Mouse (Mus musculus): ENCODE results near the gene Fbxo31. TPM values are rescaled to one million over a fixed set of nuclear protein-coding genes. Genes with fewer than 3 reads are reported as not detected.

Fbxo31 gene
- polyA plus RNA-seq, 1 experiment from 2014 or later = 20.0 TPM

GRCm38 (mm10) chr8:121562941-121563351, 15.7 kb downstream of the Fbxo31 start:
- Histone ChIP-seq H3K4me3 (ENCODE audit: low read depth, low read length) (no peak overlapping the region), H3K4me1 (ENCODE audit: control insufficient read depth, insufficient read depth, low read length) (0 out of 2 replicates have a peak, but pooled peaks cover 5% of the 10 kb centered on the region), H3K4me2 (ENCODE audit: low read depth) (no peak overlapping the region), H3K9me3 (ENCODE audit: control insufficient read depth, low read length) (no peaks in the 10 kb centered on the region), H3K9ac (ENCODE audit: low read length) (no peak overlapping the region; the same call in 1 of the 2 replicates), H3K27ac (ENCODE audit: low read depth, low read length) (no peak overlapping the region), H3K27me3 (ENCODE audit: control insufficient read depth, insufficient read depth, low read length) (no peaks in the 10 kb centered on the region), H3K36me3 (ENCODE audit: control insufficient read depth, insufficient read depth, low read length) (peaks cover 2% of the 10 kb centered on the region)
- WGBS = 90% methylated on average over 9 of the region's 9 CpGs
- ATAC-seq (ENCODE audit: insufficient read depth, low FRiP score, low TSS enrichment) (no peak), DNase-seq (ENCODE audit: low spot score) (no peak)

GRCm38 (mm10) chr8:121561636-121562345, 16.8 kb downstream of the Fbxo31 start:
- 91% methylated on average over 16 of the region's 16 CpGs for WGBS

GRCm38 (mm10) chr8:121560432-121561100, 18.0 kb downstream of the Fbxo31 start:
- H3K9me3 ChIP-seq (ENCODE audit: control insufficient read depth, low read length) = no peaks in the 10 kb centered on the region
- DNase-seq (ENCODE audit: low spot score) (no peak), ATAC-seq (ENCODE audit: insufficient read depth, low FRiP score, low TSS enrichment) (no peak)
- H3K36me3 ChIP-seq (ENCODE audit: control insufficient read depth, insufficient read depth, low read length) = no peaks in the 10 kb centered on the region; the same call in none of the 2 replicates
- no peak overlapping the region for H3K4me2 ChIP-seq (ENCODE audit: low read depth)
- H3K4me3 ChIP-seq (ENCODE audit: low read depth, low read length) = no peak overlapping the region
- H3K4me1 ChIP-seq (ENCODE audit: control insufficient read depth, insufficient read depth, low read length) = 0 out of 2 replicates have a peak, but pooled peaks cover 5% of the 10 kb centered on the region
- WGBS = 93% methylated on average over 7 of the region's 7 CpGs
- H3K27me3 ChIP-seq (ENCODE audit: control insufficient read depth, insufficient read depth, low read length) = no peaks in the 10 kb centered on the region
- no peak overlapping the region for H3K9ac ChIP-seq (ENCODE audit: low read length)
- H3K27ac ChIP-seq (ENCODE audit: low read depth, low read length) = no peak overlapping the region

More at GRCm38 (mm10) chr8:121561636-121562345, 16.8 kb downstream of the Fbxo31 start:
- H3K9ac ChIP-seq (ENCODE audit: low read length) = no peak overlapping the region
- H3K9me3 ChIP-seq (ENCODE audit: control insufficient read depth, low read length) = no peaks in the 10 kb centered on the region
- no peak overlapping the region for H3K27ac ChIP-seq (ENCODE audit: low read depth, low read length)
- ATAC-seq (ENCODE audit: insufficient read depth, low FRiP score, low TSS enrichment) (no peak), DNase-seq (ENCODE audit: low spot score) (no peak)
- H3K36me3 ChIP-seq (ENCODE audit: control insufficient read depth, insufficient read depth, low read length) = peaks cover 2% of the 10 kb centered on the region
- H3K4me1 ChIP-seq (ENCODE audit: control insufficient read depth, insufficient read depth, low read length) = 0 out of 2 replicates have a peak, but pooled peaks cover 5% of the 10 kb centered on the region
- H3K4me2 ChIP-seq (ENCODE audit: low read depth) = no peak overlapping the region
- H3K27me3 ChIP-seq (ENCODE audit: control insufficient read depth, insufficient read depth, low read length) = no peaks in the 10 kb centered on the region
- H3K4me3 ChIP-seq (ENCODE audit: low read depth, low read length) = no peak overlapping the region

GRCm38 (mm10) chr8:121559801-121560200, 18.8 kb downstream of the Fbxo31 start:
- Histone ChIP-seq H3K4me1 (ENCODE audit: control insufficient read depth, insufficient read depth, low read length) (0 out of 2 replicates have a peak, but pooled peaks cover 5% of the 10 kb centered on the region), H3K9me3 (ENCODE audit: control insufficient read depth, low read length) (no peaks in the 10 kb centered on the region), H3K9ac (ENCODE audit: low read length) (no peak overlapping the region), H3K4me3 (ENCODE audit: low read depth, low read length) (no peak overlapping the region), H3K27me3 (ENCODE audit: control insufficient read depth, insufficient read depth, low read length) (no peaks in the 10 kb centered on the region), H3K4me2 (ENCODE audit: low read depth) (no peak overlapping the region), H3K36me3 (ENCODE audit: control insufficient read depth, insufficient read depth, low read length) (no peaks in the 10 kb centered on the region; the same call in 1 of the 2 replicates), H3K27ac (ENCODE audit: low read depth, low read length) (no peak overlapping the region)
- 92% methylated on average over 12 of the region's 12 CpGs for WGBS
- DNase-seq (ENCODE audit: low spot score) = no peak
- ATAC-seq (ENCODE audit: insufficient read depth, low FRiP score, low TSS enrichment) = no peak

- ATAC-seq (ENCODE audit: insufficient read depth, low FRiP score, low TSS enrichment) (no peak), DNase-seq (ENCODE audit: low spot score) (no peak)
- Histone ChIP-seq H3K4me2 (ENCODE audit: low read depth) (no peak overlapping the region), H3K4me3 (ENCODE audit: low read depth, low read length) (no peak overlapping the region), H3K4me1 (ENCODE audit: control insufficient read depth, insufficient read depth, low read length) (0 out of 2 replicates have a peak, but pooled peaks cover 5% of the 10 kb centered on the region), H3K9ac (ENCODE audit: low read length) (no peak overlapping the region), H3K36me3 (ENCODE audit: control insufficient read depth, insufficient read depth, low read length) (peaks cover 3% of the 10 kb centered on the region; the same call in 1 of the 2 replicates), H3K27me3 (ENCODE audit: control insufficient read depth, insufficient read depth, low read length) (no peaks in the 10 kb centered on the region), H3K9me3 (ENCODE audit: control insufficient read depth, low read length) (no peaks in the 10 kb centered on the region), H3K27ac (ENCODE audit: low read depth, low read length) (no peak overlapping the region)
- WGBS = 92% methylated on average over 16 of the region's 16 CpGs
Observed at GRCm38 (mm10) chr8:121558538-121558937, 20.1 kb downstream of the Fbxo31 start.

GRCm38 (mm10) chr8:121557746-121558145, 20.9 kb downstream of the Fbxo31 start:
- Histone ChIP-seq H3K4me3 (ENCODE audit: low read depth, low read length) (no peak overlapping the region), H3K9ac (ENCODE audit: low read length) (no peak overlapping the region), H3K36me3 (ENCODE audit: control insufficient read depth, insufficient read depth, low read length) (peaks cover 5% of the 10 kb centered on the region; the same call in 1 of the 2 replicates), H3K4me1 (ENCODE audit: control insufficient read depth, insufficient read depth, low read length) (0 out of 2 replicates have a peak, but pooled peaks cover under 1% of the 10 kb centered on the region), H3K9me3 (ENCODE audit: control insufficient read depth, low read length) (no peaks in the 10 kb centered on the region), H3K27ac (ENCODE audit: low read depth, low read length) (no peak overlapping the region), H3K4me2 (ENCODE audit: low read depth) (no peak overlapping the region), H3K27me3 (ENCODE audit: control insufficient read depth, insufficient read depth, low read length) (no peaks in the 10 kb centered on the region)
- WGBS = 86% methylated on average over 11 of the region's 11 CpGs
- ATAC-seq (ENCODE audit: insufficient read depth, low FRiP score, low TSS enrichment) (no peak), DNase-seq (ENCODE audit: low spot score) (no peak)

GRCm38 (mm10) chr8:121553831-121554475, 24.7 kb downstream of the Fbxo31 start:
- no peak for DNase-seq (ENCODE audit: low spot score)
- Histone ChIP-seq H3K4me3 (ENCODE audit: low read depth, low read length) (no peak overlapping the region), H3K27me3 (ENCODE audit: control insufficient read depth, insufficient read depth, low read length) (no peaks in the 10 kb centered on the region), H3K4me1 (ENCODE audit: control insufficient read depth, insufficient read depth, low read length) (no peaks in the 10 kb centered on the region), H3K4me2 (ENCODE audit: low read depth) (no peak overlapping the region), H3K36me3 (ENCODE audit: control insufficient read depth, insufficient read depth, low read length) (peaks cover 5% of the 10 kb centered on the region; the same call in 1 of the 2 replicates), H3K27ac (ENCODE audit: low read depth, low read length) (no peak overlapping the region), H3K9me3 (ENCODE audit: control insufficient read depth, low read length) (no peaks in the 10 kb centered on the region), H3K9ac (ENCODE audit: low read length) (no peak overlapping the region)
- 93% methylated on average over 32 of the region's 32 CpGs for WGBS
- no peak for ATAC-seq (ENCODE audit: insufficient read depth, low FRiP score, low TSS enrichment)

- peaks cover 5% of the 10 kb centered on the region; the same call in 1 of the 2 replicates for H3K36me3 ChIP-seq (ENCODE audit: control insufficient read depth, insufficient read depth, low read length)
- H3K27ac ChIP-seq (ENCODE audit: low read depth, low read length) = no peak overlapping the region
- DNase-seq (ENCODE audit: low spot score) = no peak
- no peaks in the 10 kb centered on the region for H3K9me3 ChIP-seq (ENCODE audit: control insufficient read depth, low read length)
- no peak overlapping the region for H3K4me3 ChIP-seq (ENCODE audit: low read depth, low read length)
- no peak overlapping the region for H3K4me2 ChIP-seq (ENCODE audit: low read depth)
- H3K27me3 ChIP-seq (ENCODE audit: control insufficient read depth, insufficient read depth, low read length) = no peaks in the 10 kb centered on the region
- WGBS = 90% methylated on average over 9 of the region's 9 CpGs
- no peak for ATAC-seq (ENCODE audit: insufficient read depth, low FRiP score, low TSS enrichment)
- no peaks in the 10 kb centered on the region for H3K4me1 ChIP-seq (ENCODE audit: control insufficient read depth, insufficient read depth, low read length)
- H3K9ac ChIP-seq (ENCODE audit: low read length) = no peak overlapping the region
Observed at GRCm38 (mm10) chr8:121552506-121552905, 26.1 kb downstream of the Fbxo31 start.
